Mouse (Mus musculus): ENCODE results near the gene Slc25a10.

GRCm38 (mm10) chr11:120465521-120465920 lies 26.1 kb upstream of the Slc25a10 start:
- TF ChIP-seq CTCF (conservative IDR thresholded peaks at IDR 0.05; ENCODE audit: insufficient read depth, insufficient read length, low read depth, low read length): no peak
- TF ChIP-seq POLR2A (IDR thresholded peaks at IDR 0.05; ENCODE audit: low read depth, low read length): no peak
